Mouse (Mus musculus): ENCODE data around the gene Ube2e2.

- TF ChIP-seq CTCF (IDR thresholded peaks at IDR 0.05; ENCODE audit: control insufficient read depth, insufficient read depth, low read length) (no peak), POLR2A (IDR thresholded peaks at IDR 0.05; ENCODE audit: borderline replicate concordance, control insufficient read depth, low read depth, low read length) (no peak)
Measured at GRCm38 (mm10) chr14:18670712-18671111, 223.4 kb downstream of the Ube2e2 start.

Measured in bone marrow, adult 2 months (tissue).